Mouse (Mus musculus) Patski (cell line): ENCODE measurements around the gene Habp4. TPM values are rescaled to one million over a fixed set of nuclear protein-coding genes. Genes with fewer than 3 reads are reported as not detected.
A peak's percentile ranks its signal among the peaks of the same experiment; 100 is the strongest.

Source experiments
- ATAC-seq: fragments of 100-300 bp; one replicate; pipeline ENCODE4 v1.8.0; 2021
- CTCF ChIA-PET: fragments of 350-600 bp; sonication (Branson Sonifier 250); formaldehyde crosslinking; loops from one replicate; lab custom pipeline; 2022; ENCODE audit warnings: inconsistent platforms; lab: Charles Lee
- POLR2A ChIA-PET: fragments of 350-600 bp; sonication (Branson Sonifier 250); formaldehyde crosslinking; loops from one replicate; lab custom pipeline; 2022; ENCODE audit warnings: antibody characterized with exemption, inconsistent platforms; lab: Charles Lee
- DNase-seq: peaks from one replicate; pipeline ENCODE4 v3.0.0-alpha.2; 2011; ENCODE audit warnings: low read depth, low spot score
- H3K27me3 ChIP-seq: fragments of 371-371 bp; one replicate; pipeline ENCODE4 v1.5.1; 2021
- CTCF ChIP-seq: fragments of 100-300 bp; IDR thresholded peaks from one replicate; pipeline ENCODE4 v1.5.1; 2021
- in situ Hi-C: fragments of 300-500 bp; cut with MboI; formaldehyde crosslinking; loops from 3 replicates; pipeline ENCODE4 v1.11.1; 2018; ENCODE audit warnings: low pct_unique_long_range_greater_than_20kb, mixed read lengths
- polyA plus RNA-seq: library from polyadenylated mRNA; unstranded; gene quantifications from one replicate; pipeline ENCODE4 v1.2.3, GENCODE M21; 2021

The Habp4 gene
- polyA plus RNA-seq, 1 experiment from 2014 or later: 65.7 TPM

DNA sequence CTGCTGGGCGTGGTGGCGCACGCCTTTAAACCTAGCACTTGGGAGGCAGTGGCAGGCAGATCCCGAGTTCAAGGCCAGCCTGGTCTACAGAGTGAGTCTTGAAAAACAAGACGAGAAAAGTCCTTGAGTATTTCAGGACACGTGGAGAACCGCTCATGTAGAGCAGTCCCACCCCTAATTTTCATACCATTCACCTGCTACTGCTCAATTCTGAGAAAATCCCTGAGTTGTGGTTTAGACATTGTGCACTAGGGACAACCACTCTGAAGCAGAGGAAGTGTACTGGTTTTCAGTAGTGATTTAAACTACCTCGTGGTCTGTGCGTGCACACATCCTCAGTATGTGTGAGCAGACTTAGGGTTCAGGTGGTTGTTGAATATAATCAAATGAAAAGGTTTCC lies 24.0 kb downstream of the Habp4 start:
- POLR2A ChIA-PET: no interaction called here
- CTCF ChIA-PET: no interaction called here
- TF ChIP-seq CTCF: no peak
- in situ Hi-C loops: no loop called here
- DNase-seq: no peak
- no peaks in the 10 kb centered on the region for H3K27me3 ChIP-seq
- ATAC-seq: no peak

DNA sequence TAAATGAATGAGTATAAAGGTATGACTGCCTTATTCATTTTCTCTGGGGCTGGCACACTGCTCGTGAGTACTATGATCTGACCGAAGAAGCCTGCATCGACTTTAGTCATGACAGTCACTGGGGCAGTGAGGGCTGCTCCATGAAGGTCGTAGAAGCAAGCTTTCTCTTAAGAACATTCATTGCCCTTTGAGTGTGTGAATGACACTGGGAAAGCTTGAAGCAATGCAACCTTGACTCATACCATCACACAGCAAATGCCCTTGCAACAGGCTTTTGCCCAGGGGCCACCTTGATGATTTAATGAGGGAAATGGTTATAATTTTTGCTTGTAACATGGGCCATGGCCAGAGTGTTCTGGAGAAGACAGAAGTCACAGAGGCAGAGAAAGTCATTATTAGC lies 24.9 kb downstream of the Habp4 start:
- DNase-seq (no peak), ATAC-seq (no peak)
- no peak for TF ChIP-seq CTCF
- CTCF ChIA-PET: no interaction called here
- POLR2A ChIA-PET: no interaction called here
- H3K27me3 ChIP-seq: no peaks in the 10 kb centered on the region
- in situ Hi-C loops: no loop called here

DNA sequence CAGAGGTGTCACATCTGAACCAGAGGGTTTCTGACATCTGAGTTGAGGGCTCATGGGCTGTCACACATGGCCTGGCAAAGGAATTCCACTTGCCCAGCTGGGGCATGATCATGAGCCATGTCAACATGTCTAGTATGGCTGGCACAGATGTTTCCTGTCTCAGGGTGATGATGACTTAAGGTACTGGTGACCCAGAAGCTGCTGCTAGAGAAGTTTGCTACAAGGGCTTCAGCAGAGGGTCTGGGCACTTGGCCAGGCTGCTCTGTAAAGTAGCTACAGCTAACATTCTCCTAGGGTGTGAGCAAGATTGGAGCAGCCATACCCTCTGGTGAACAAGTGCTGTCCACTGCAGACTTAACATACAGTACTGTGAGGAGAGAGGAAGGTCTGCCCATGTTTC lies 25.4 kb downstream of the Habp4 start:
- in situ Hi-C loops: no loop called here
- TF ChIP-seq CTCF: no peak
- DNase-seq (no peak), ATAC-seq (peak; percentile 54)
- POLR2A ChIA-PET: no interaction called here
- CTCF ChIA-PET: no interaction called here
- no peaks in the 10 kb centered on the region for H3K27me3 ChIP-seq

DNA sequence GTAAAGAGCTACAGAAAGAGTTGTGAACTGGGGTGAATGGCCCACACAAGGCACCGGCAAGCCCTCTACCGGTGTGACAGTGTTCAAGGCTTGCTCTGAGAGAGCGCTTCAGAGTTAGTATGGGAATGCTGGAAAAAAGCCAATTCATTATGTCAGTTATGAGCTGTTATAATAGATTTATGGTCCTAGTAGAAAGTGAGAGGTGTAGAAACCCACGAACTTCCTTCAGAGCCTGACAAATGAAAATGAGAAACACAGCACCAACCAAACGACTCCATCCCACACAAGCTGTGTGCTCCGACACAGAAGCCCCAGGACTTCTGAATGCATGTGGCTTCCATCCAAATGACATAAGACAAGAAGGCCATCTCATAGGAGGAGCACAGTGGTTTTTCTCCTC lies 36.3 kb downstream of the Habp4 start:
- ChIA-PET CTCF (interaction anchor here (0.9 to 1.3 kb wide), 3 partner anchors 19 to 108 kb away, joined by 3 to 4 read pairs (median 3); no protein-coding TSS in a partner anchor), POLR2A (no interaction called here)
- no peaks in the 10 kb centered on the region for H3K27me3 ChIP-seq
- ATAC-seq: no peak
- no peak for TF ChIP-seq CTCF
- in situ Hi-C loops: no loop called here
- DNase-seq: no peak

DNA sequence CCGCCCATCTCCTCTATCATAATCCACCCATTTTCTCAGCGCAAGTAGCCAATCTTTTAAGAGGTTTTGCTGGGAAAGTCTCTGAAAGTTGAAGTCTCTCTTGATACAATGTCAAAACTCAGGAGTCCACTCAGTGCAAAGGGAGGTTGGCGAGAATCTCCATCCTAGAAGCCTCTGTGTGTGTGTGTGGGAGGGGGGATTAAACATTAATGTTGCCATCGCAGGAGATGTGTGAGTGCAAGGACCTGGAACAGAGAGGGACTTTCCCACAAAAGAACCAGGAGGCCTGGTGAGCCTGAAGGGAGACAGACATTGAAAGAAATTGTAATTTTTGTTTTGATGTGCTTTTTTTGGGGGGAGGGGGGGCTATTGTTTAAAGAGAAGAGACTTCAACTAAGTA lies 36.7 kb downstream of the Habp4 start:
- in situ Hi-C loops: no loop called here
- ATAC-seq (no peak), DNase-seq (no peak)
- TF ChIP-seq CTCF: no peak
- H3K27me3 ChIP-seq: no peaks in the 10 kb centered on the region
- CTCF ChIA-PET: interaction anchor here (0.9 to 1.3 kb wide), 4 partner anchors 8 to 108 kb away, joined by 3 to 4 read pairs (median 4); no protein-coding TSS in a partner anchor
- POLR2A ChIA-PET: no interaction called here

DNA sequence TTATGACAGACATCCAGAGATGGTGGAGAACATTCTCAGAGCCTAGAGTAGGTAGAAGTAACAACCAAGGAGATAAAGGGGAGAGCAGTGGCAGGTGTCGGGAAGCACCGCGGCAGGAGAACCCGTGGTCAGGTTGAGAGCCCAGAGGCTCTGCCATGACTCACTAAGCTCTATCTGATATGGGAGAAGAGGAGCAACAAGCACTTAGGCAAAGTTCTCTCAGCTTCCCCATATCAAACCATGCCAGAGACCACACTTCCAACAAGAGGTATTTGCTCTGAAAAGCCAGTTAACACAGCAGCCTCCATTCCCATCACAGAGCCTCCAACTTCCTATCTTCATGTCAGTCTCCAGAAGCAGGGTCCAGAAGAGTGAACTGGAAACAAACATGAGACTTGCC lies 39.3 kb downstream of the Habp4 start:
- ChIA-PET POLR2A (no interaction called here), CTCF (interaction anchor here (1.6 kb wide), 1 partner anchor 10 kb away, joined by 3 read pairs; no protein-coding TSS in a partner anchor)
- H3K27me3 ChIP-seq: no peaks in the 10 kb centered on the region
- no peak for DNase-seq
- TF ChIP-seq CTCF: no peak
- ATAC-seq: no peak
- in situ Hi-C loops: no loop called here

DNA sequence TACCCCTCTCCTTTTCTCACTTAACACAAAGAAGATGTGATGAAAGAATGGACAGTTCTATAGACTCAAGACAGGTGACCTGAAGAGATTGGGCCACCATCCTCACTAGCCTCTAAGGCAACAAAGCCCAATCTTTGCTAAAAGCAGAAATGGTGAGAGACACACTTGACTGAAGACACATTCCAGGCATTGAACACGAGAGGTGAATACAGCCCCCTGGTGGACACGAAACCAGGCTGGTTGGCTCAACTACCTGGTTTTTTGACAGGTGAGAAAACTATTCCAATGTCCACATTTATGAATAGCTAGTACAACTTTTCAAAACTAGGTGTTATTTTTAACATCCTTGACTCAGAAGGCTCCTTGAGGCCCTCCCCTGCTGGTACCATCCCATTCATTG lies 43.1 kb downstream of the Habp4 start:
- peak; percentile 23 for TF ChIP-seq CTCF
- POLR2A ChIA-PET: interaction anchor here (0.5 kb wide), 1 partner anchor 74 kb away, joined by 4 read pairs; no protein-coding TSS in a partner anchor
- H3K27me3 ChIP-seq: no peaks in the 10 kb centered on the region
- no peak for DNase-seq
- in situ Hi-C loops: no loop called here
- CTCF ChIA-PET: interaction anchor here (0.7 to 2.7 kb wide), 4 partner anchors 8 to 54 kb away, joined by 3 to 9 read pairs (median 3); no protein-coding TSS in a partner anchor
- no peak for ATAC-seq

DNA sequence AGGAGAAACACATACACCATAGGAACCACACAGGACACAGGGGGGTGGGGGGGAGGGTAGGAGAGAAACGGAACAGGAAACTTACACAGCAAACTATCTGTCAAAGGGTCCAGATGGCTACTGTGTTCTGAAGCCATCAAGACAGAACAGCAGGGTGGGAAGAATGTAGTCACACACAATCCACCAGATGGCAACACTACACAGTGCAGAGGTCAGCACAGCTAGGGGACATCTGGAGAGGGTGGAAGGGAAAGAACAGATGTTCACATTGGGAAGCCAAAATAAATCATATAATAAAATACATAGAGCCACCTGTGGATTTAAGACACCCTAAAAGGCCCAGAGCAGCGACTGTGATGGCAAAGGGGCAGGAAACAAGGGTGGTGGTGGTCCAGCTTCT lies 43.6 kb downstream of the Habp4 start:
- peak; percentile 22 for TF ChIP-seq CTCF
- POLR2A ChIA-PET: interaction anchor here (0.5 kb wide), 1 partner anchor 73 kb away, joined by 4 read pairs; no protein-coding TSS in a partner anchor
- no peaks in the 10 kb centered on the region for H3K27me3 ChIP-seq
- ATAC-seq: no peak
- no peak for DNase-seq
- in situ Hi-C loops: no loop called here
- CTCF ChIA-PET: interaction anchor here (0.7 to 2.7 kb wide), 3 partner anchors 24 to 54 kb away, joined by 3 to 9 read pairs (median 3); no protein-coding TSS in a partner anchor

DNA sequence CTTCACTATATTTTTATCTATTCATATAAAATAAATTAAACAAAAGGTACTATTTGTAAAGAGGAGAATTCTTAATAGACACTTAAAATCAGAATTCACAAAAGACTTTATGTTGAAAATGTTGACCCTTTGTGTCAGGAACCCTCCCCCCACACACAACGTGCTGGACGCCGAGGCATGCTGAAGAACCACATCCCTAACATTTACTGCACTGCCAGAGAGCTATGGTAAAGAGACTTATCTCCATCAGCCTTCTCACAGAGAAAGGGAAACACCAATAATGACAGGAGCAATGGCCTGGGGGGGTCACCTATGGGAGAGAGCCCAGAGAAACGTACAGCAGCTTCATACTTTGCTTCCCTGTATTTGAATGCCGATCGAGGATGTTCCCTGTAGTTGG lies 46.5 kb downstream of the Habp4 start:
- CTCF ChIA-PET: no interaction called here
- POLR2A ChIA-PET: no interaction called here
- ATAC-seq (no peak), DNase-seq (no peak)
- in situ Hi-C loops: no loop called here
- TF ChIP-seq CTCF: no peak
- no peaks in the 10 kb centered on the region for H3K27me3 ChIP-seq

DNA sequence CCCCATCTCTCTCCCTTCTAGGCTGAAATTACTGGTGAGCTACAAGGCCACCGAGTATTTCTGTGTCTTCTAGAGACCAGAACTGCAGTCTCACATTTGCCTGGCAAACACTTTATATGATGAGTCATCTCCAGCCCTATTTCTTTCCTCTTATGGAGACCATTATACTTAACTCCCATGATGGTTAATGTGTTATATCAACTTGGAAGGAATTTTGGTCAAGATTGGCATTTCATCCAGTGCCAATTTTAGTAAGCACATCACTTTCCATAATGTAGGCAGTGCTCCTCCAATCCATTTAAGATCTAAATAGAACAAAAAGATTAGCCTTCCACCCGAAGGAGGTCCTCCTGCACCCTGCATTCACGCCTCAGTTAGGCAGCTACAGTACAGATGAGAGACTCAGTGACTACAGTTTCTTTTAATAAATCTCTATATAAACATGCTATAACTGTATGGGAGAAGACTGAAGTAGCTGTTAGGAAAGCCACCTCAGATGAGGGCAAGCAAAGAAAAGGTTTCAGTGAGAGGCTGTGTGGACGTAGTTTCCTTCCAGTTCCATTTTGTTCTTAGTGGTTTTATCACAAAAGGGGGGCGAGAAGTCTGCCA lies 50.5 kb downstream of the Habp4 start:
- in situ Hi-C loops: no loop called here
- no peaks in the 10 kb centered on the region for H3K27me3 ChIP-seq
- no peak for TF ChIP-seq CTCF
- CTCF ChIA-PET: interaction anchor here (1.1 kb wide), 1 partner anchor 11 kb away, joined by 3 read pairs; no protein-coding TSS in a partner anchor
- DNase-seq (no peak), ATAC-seq (no peak)
- POLR2A ChIA-PET: no interaction called here

DNA sequence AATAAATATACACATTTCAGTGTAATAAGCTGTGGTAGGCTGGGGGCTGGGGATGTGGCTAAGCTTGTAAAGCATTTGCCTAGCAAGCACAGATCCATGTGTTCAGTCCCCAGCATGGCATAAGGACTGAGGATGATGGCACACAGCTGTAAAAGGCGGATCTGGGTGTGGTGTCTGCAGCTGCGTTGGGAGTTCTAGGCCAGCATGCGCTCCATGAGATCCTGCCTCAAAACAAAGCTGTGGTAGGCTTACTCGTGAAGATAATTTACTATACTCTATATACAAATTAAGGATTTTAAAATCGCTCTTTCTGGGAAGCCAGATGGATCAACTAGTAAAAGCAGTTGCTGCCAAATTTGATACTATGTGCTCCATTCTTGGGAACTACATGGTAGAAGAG lies 53.3 kb downstream of the Habp4 start:
- ChIA-PET POLR2A (no interaction called here), CTCF (interaction anchor here (0.8 to 1.2 kb wide), 3 partner anchors 11 to 34 kb away, joined by 3 to 4 read pairs (median 3); no protein-coding TSS in a partner anchor)
- in situ Hi-C loops: no loop called here
- ATAC-seq (no peak), DNase-seq (no peak)
- no peaks in the 10 kb centered on the region for H3K27me3 ChIP-seq
- TF ChIP-seq CTCF: no peak
